Mouse (Mus musculus): ENCODE data around the gene Dnajc16. TPM values are rescaled to one million over a fixed set of nuclear protein-coding genes. Genes with fewer than 3 reads are reported as not detected.

Dnajc16 gene
- polyA plus RNA-seq (2011; ENCODE audit: insufficient read depth, insufficient read length, low read depth, missing spikeins) = 9.1 and 10.5 TPM in 2 replicates

DNA sequence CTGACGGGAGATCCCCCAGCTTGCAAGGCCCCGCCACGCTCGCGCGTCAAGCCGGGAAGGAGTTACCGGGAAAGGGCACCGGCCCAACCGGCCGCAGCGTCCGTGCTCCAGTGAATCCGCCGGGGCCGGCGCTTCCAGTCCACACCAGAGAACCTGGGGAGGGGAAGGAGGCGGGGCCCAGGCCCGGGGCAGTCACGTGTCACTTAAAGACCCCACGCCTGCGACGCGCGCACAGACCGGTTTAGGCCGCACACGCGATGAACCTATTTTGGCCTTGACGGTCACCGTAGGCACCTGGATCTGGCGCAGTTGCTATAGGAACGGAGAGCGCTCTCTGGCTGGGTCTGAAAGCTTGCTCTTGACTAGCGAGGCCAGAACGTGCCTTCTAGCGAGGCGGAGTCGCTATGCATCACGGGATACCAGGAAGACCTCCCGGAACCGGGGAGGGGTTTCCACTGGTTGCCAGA lies at the start of gene Dnajc16:
Gene Dnajc16, minus strand, starts transcription at position 408 of the 467 bp plus-strand sequence.
- H3K4me1 ChIP-seq (ENCODE audit: control insufficient read depth, insufficient read depth, low read length) = no peaks in the 10 kb centered on the region
- H3K9ac ChIP-seq (ENCODE audit: low read depth, poor library complexity, severe bottlenecking) = peak within 1 kb of the TSS; percentile 73
- H3K9me3 ChIP-seq (replicated peaks; ENCODE audit: control insufficient read depth, insufficient read depth, low read length, poor library complexity, severe bottlenecking) = no peaks in the 10 kb centered on the region
- no peaks in the 10 kb centered on the region for H3K27me3 ChIP-seq (ENCODE audit: control insufficient read depth, insufficient read depth, low read length, poor library complexity, severe bottlenecking)
- TF ChIP-seq POLR2A (IDR thresholded peaks at IDR 0.05; ENCODE audit: insufficient read depth, low read length) (no peak), EP300 (IDR thresholded peaks at IDR 0.05; ENCODE audit: insufficient read depth, low read depth, low read length) (peak; percentile 61; the same call in 1 of the 2 replicates)
- no peaks in the 10 kb centered on the region for H3K36me3 ChIP-seq (ENCODE audit: control insufficient read depth, insufficient read depth, low read length, poor library complexity, severe bottlenecking)
- H3K4me3 ChIP-seq (ENCODE audit: low read depth, low read length) = peak within 1 kb of the TSS; percentile 89
- H3K27ac ChIP-seq (ENCODE audit: insufficient read depth, low read length) = no peak within 1 kb of the TSS

DNA sequence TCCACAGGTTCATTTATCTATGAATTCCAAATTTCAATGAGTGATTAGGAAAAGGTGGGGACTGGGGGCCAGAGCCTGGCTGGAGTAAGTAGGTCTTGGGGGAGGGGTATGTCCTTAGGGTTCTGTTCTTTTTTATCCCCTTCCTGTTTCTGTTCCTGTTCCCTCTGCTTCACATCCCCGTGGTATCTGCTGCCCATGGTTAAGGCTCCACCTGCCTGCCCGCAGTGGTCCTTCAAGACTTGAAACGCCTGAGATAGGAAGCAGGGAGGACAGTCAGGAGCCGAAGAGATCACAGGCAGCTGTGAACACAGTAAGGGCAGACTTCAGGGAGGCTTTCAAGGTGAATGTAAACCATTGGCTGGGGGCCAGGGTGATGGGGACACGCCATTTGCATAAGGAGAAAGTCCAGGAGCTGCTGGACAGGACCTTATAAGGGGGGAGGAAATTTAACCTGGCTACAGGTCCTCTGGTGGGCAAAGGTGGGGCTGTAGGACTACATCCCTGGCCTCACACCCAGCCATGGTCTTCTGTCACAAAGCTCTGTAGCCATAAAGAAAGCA lies 43.9 kb upstream of the Dnajc16 start:
- TF ChIP-seq CTCF (IDR thresholded peaks at IDR 0.05; ENCODE audit: low read depth, low read length) = no peak
- no peak for TF ChIP-seq POLR2A (IDR thresholded peaks at IDR 0.05; ENCODE audit: insufficient read depth, low read length)
- TF ChIP-seq EP300 (IDR thresholded peaks at IDR 0.05; ENCODE audit: insufficient read depth, low read depth, low read length) = no peak

DNA sequence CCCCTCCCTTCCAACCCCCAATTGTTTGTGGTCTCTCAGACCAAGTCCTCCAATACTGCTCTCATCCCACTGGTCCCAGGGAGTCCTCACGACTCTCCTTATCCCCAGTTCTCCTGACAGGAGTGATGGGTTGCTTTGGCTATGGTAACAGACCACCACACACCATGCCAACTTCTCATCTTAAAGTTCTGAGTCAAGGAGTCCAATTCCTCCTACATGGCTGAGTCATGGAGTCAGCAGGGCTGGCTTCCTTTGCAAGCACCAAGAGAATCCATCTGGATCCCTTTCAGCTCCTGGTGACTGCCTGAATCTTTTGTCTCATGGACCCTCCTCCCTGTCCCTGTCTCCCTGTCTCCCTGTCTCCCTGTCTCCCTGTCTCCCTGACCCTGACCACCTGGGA lies 43.2 kb upstream of the Dnajc16 start:
- no peak overlapping the region for H3K4me3 ChIP-seq (ENCODE audit: low read depth, low read length)
- H3K36me3 ChIP-seq (ENCODE audit: control insufficient read depth, insufficient read depth, low read length, poor library complexity, severe bottlenecking) = no peaks in the 10 kb centered on the region
- H3K9ac ChIP-seq (ENCODE audit: low read depth, poor library complexity, severe bottlenecking) = no peak overlapping the region
- no peaks in the 10 kb centered on the region for H3K27me3 ChIP-seq (ENCODE audit: control insufficient read depth, insufficient read depth, low read length, poor library complexity, severe bottlenecking)
- TF ChIP-seq POLR2A (IDR thresholded peaks at IDR 0.05; ENCODE audit: insufficient read depth, low read length) = no peak
- no peak for TF ChIP-seq CTCF (IDR thresholded peaks at IDR 0.05; ENCODE audit: low read depth, low read length)
- no peak for TF ChIP-seq EP300 (IDR thresholded peaks at IDR 0.05; ENCODE audit: insufficient read depth, low read depth, low read length)
- no peak overlapping the region for H3K27ac ChIP-seq (ENCODE audit: insufficient read depth, low read length)
- H3K4me1 ChIP-seq (ENCODE audit: control insufficient read depth, insufficient read depth, low read length) = no peaks in the 10 kb centered on the region
- no peaks in the 10 kb centered on the region for H3K9me3 ChIP-seq (replicated peaks; ENCODE audit: control insufficient read depth, insufficient read depth, low read length, poor library complexity, severe bottlenecking)

More for the DNA sequence above, 43.9 kb upstream of the Dnajc16 start:
- Histone ChIP-seq H3K4me3 (ENCODE audit: low read depth, low read length) (no peak overlapping the region), H3K4me1 (ENCODE audit: control insufficient read depth, insufficient read depth, low read length) (no peaks in the 10 kb centered on the region), H3K27ac (ENCODE audit: insufficient read depth, low read length) (no peak overlapping the region), H3K9me3 (replicated peaks; ENCODE audit: control insufficient read depth, insufficient read depth, low read length, poor library complexity, severe bottlenecking) (no peaks in the 10 kb centered on the region), H3K9ac (ENCODE audit: low read depth, poor library complexity, severe bottlenecking) (no peak overlapping the region), H3K27me3 (ENCODE audit: control insufficient read depth, insufficient read depth, low read length, poor library complexity, severe bottlenecking) (no peaks in the 10 kb centered on the region), H3K36me3 (ENCODE audit: control insufficient read depth, insufficient read depth, low read length, poor library complexity, severe bottlenecking) (no peaks in the 10 kb centered on the region)

DNA sequence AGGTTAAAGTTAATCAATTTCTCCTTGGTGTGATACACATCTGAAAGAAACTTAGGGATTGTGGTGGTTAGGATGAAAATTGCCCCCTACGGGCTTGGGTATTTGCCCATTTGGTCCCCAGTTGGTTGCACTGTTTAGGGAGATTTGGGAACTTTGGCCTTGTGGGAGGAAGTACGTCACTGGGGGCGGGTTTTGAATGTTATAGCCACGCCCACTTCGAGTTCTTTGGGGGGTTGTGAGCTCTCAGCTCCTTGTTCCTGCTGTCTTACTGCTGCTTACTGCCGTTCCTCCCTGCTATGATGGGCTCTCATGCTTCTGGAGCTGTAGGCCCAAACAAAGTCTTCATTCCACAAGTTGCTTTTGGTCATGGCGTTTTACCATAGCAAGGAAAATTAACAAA lies 40.6 kb upstream of the Dnajc16 start:
- Histone ChIP-seq H3K4me3 (ENCODE audit: low read depth, low read length) (no peak overlapping the region), H3K27ac (ENCODE audit: insufficient read depth, low read length) (no peak overlapping the region), H3K4me1 (ENCODE audit: control insufficient read depth, insufficient read depth, low read length) (no peaks in the 10 kb centered on the region), H3K36me3 (ENCODE audit: control insufficient read depth, insufficient read depth, low read length, poor library complexity, severe bottlenecking) (no peaks in the 10 kb centered on the region), H3K27me3 (ENCODE audit: control insufficient read depth, insufficient read depth, low read length, poor library complexity, severe bottlenecking) (no peaks in the 10 kb centered on the region), H3K9ac (ENCODE audit: low read depth, poor library complexity, severe bottlenecking) (no peak overlapping the region), H3K9me3 (replicated peaks; ENCODE audit: control insufficient read depth, insufficient read depth, low read length, poor library complexity, severe bottlenecking) (no peaks in the 10 kb centered on the region)
- no peak for TF ChIP-seq POLR2A (IDR thresholded peaks at IDR 0.05; ENCODE audit: insufficient read depth, low read length)
- no peak for TF ChIP-seq EP300 (IDR thresholded peaks at IDR 0.05; ENCODE audit: insufficient read depth, low read depth, low read length)
- no peak for TF ChIP-seq CTCF (IDR thresholded peaks at IDR 0.05; ENCODE audit: low read depth, low read length)

DNA sequence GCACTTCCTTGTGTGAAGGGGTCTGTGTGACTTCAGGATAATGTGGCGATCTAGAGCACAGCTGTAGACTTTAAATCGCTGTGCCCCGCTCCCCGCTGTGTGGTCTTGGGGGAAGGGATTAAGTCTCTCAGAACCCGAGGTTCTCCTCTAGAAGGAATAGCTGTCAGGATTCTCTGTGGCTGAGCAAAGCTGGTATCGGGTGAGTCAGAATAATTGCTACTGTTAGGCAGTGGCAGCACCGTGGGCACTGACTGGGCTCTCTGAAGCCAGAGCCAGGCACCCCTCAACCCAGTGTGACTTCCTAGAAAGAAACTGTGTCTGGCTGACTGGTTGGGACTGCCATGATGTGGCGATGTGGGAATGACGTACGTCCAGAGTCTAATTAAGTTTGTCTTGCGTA lies 39.6 kb upstream of the Dnajc16 start:
- no peak overlapping the region for H3K27ac ChIP-seq (ENCODE audit: insufficient read depth, low read length)

DNA sequence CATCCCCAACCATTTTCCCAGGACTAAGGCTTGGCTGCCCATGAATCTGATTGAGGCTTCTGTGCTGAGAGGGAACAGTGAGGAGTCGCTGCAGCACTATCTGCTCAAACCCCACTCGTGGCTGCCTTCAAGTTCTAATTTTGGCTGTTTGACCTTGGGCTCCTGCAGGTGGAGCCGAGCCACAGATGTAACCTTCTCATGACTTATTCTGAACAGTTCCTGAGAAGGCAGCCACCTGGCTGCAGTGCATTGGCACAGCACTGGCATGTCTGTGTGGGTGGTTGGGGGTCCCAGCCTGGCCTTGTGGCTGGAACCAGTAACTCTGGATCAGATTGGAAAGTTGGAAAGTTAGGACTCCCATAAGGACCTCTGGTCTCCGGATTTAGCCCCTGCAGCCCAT lies 37.4 kb upstream of the Dnajc16 start:
- H3K9me3 ChIP-seq (replicated peaks; ENCODE audit: control insufficient read depth, insufficient read depth, low read length, poor library complexity, severe bottlenecking) = no peaks in the 10 kb centered on the region
- H3K27me3 ChIP-seq (ENCODE audit: control insufficient read depth, insufficient read depth, low read length, poor library complexity, severe bottlenecking) = no peaks in the 10 kb centered on the region
- TF ChIP-seq POLR2A (IDR thresholded peaks at IDR 0.05; ENCODE audit: insufficient read depth, low read length) (no peak), CTCF (IDR thresholded peaks at IDR 0.05; ENCODE audit: low read depth, low read length) (no peak), EP300 (IDR thresholded peaks at IDR 0.05; ENCODE audit: insufficient read depth, low read depth, low read length) (no peak)
- H3K27ac ChIP-seq (ENCODE audit: insufficient read depth, low read length) = no peak overlapping the region
- no peak overlapping the region for H3K4me3 ChIP-seq (ENCODE audit: low read depth, low read length)
- no peaks in the 10 kb centered on the region for H3K4me1 ChIP-seq (ENCODE audit: control insufficient read depth, insufficient read depth, low read length)
- H3K9ac ChIP-seq (ENCODE audit: low read depth, poor library complexity, severe bottlenecking) = no peak overlapping the region
- no peaks in the 10 kb centered on the region for H3K36me3 ChIP-seq (ENCODE audit: control insufficient read depth, insufficient read depth, low read length, poor library complexity, severe bottlenecking)

More for the DNA sequence above, 39.6 kb upstream of the Dnajc16 start:
- H3K4me1 ChIP-seq (ENCODE audit: control insufficient read depth, insufficient read depth, low read length) = no peaks in the 10 kb centered on the region
- H3K27me3 ChIP-seq (ENCODE audit: control insufficient read depth, insufficient read depth, low read length, poor library complexity, severe bottlenecking) = no peaks in the 10 kb centered on the region
- no peak overlapping the region for H3K4me3 ChIP-seq (ENCODE audit: low read depth, low read length)
- TF ChIP-seq POLR2A (IDR thresholded peaks at IDR 0.05; ENCODE audit: insufficient read depth, low read length) (no peak), CTCF (IDR thresholded peaks at IDR 0.05; ENCODE audit: low read depth, low read length) (no peak), EP300 (IDR thresholded peaks at IDR 0.05; ENCODE audit: insufficient read depth, low read depth, low read length) (no peak)
- H3K9ac ChIP-seq (ENCODE audit: low read depth, poor library complexity, severe bottlenecking) = no peak overlapping the region
- no peaks in the 10 kb centered on the region for H3K9me3 ChIP-seq (replicated peaks; ENCODE audit: control insufficient read depth, insufficient read depth, low read length, poor library complexity, severe bottlenecking)
- H3K36me3 ChIP-seq (ENCODE audit: control insufficient read depth, insufficient read depth, low read length, poor library complexity, severe bottlenecking) = no peaks in the 10 kb centered on the region

Measured in ES-Bruce4 (cell line).